Mouse (Mus musculus) liver, postnatal 0 days (tissue): ENCODE measurements at regions not wholly inside any gene's neighbourhood (a gene's known extent, or its start where the extent isn't known, plus 50 kb on each side); places are given as distances from the start of the nearest gene placed in this dataset.

ENCODE experiments used
- CTCF ChIP-seq: sonication (generic); IDR thresholded peaks from 2 replicates; pipeline ENCODE4 v1.5.1; 2016; ENCODE audit warnings: antibody characterized with exemption, low read depth
- EP300 ChIP-seq: IDR thresholded peaks from 2 replicates; pipeline ENCODE4 v1.6.1; 2016; ENCODE audit warnings: antibody characterized with exemption, low read depth, mild to moderate bottlenecking

- TF ChIP-seq CTCF (no peak), EP300 (no peak)
Observed at GRCm38 (mm10) chr1:181286146-181286545, 66.3 kb upstream of the Cnih3 start.
